Mouse (Mus musculus) lung, postnatal 0 days (tissue): ENCODE measurements around the gene 2410004B18Rik. TPM values are rescaled to one million over a fixed set of nuclear protein-coding genes. Genes with fewer than 3 reads are reported as not detected.

Experiments used
- ATAC-seq: fragments of 200-750 bp; cut with Nextera tagmentation; 2 replicates; pipeline ENCODE4 v1.8.0; 2017; ENCODE audit warnings: moderate library complexity
- DNase-seq: peaks from one replicate; pipeline ENCODE4 v3.0.0-alpha.2; 2016; ENCODE audit warnings: low spot score
- H3K27ac ChIP-seq: fragments of 300-500 bp; sonication (generic); 2 replicates; pipeline ENCODE4 v1.5.1; 2014; ENCODE audit warnings: antibody characterized with exemption, mild to moderate bottlenecking, low read length, mixed read lengths
- H3K27me3 ChIP-seq: fragments of 300-500 bp; sonication (generic); replicated peaks from 2 replicates; pipeline ENCODE4 v1.6.1; 2014; ENCODE audit warnings: low read length, mixed read lengths; ENCODE audit not compliant: insufficient read depth
- H3K36me3 ChIP-seq: fragments of 300-500 bp; sonication (generic); 2 replicates; pipeline ENCODE4 v1.6.1; 2014; ENCODE audit warnings: low read length, mixed read lengths; ENCODE audit not compliant: insufficient read depth
- H3K4me1 ChIP-seq: fragments of 300-500 bp; sonication (generic); 2 replicates; pipeline ENCODE4 v1.6.1; 2014; ENCODE audit warnings: antibody characterized with exemption, low read depth, low read length, mixed read lengths; ENCODE audit not compliant: insufficient read depth
- H3K4me2 ChIP-seq: fragments of 300-500 bp; sonication (generic); replicated peaks from 2 replicates; pipeline ENCODE4 v1.6.1; 2014; ENCODE audit warnings: low read depth, mild to moderate bottlenecking, low read length, moderate library complexity, mixed read lengths
- H3K4me3 ChIP-seq: fragments of 300-500 bp; sonication (generic); 2 replicates; pipeline ENCODE4 v1.5.1; 2014; ENCODE audit warnings: low read depth, low read length
- H3K9ac ChIP-seq: fragments of 300-500 bp; sonication (generic); replicated peaks from 2 replicates; pipeline ENCODE4 v1.6.1; 2014; ENCODE audit warnings: low read depth, mild to moderate bottlenecking
- H3K9me3 ChIP-seq: fragments of 300-500 bp; sonication (generic); 2 replicates; pipeline ENCODE4 v1.6.1; 2016; ENCODE audit warnings: low read length, mixed read lengths
- CTCF ChIP-seq: IDR thresholded peaks from 2 replicates; pipeline ENCODE4 v1.5.1; 2016; ENCODE audit warnings: antibody characterized with exemption, mild to moderate bottlenecking
- EP300 ChIP-seq: IDR thresholded peaks from 2 replicates; pipeline ENCODE4 v1.6.1; 2016; ENCODE audit warnings: antibody characterized with exemption, mild to moderate bottlenecking, control low read depth
- WGBS: fragments of 180-500 bp; shearing (Covaris S2); extraction: QIAGEN DNeasy Blood & Tissue Kit; methylation state at CpG from one replicate; pipeline ENCODE4 v1.1.7; 2014; 5-methylcytosine and 5-hydroxymethylcytosine counted together
- polyA plus RNA-seq: library from polyadenylated mRNA; unstranded; fragments of >200 nt; fragmentation: Nextera tagmentation; extraction: Ambion mirVana; gene quantifications from 2 replicates; pipeline ENCODE4 v1.2.1, GENCODE M21; 2015

2410004B18Rik gene
- polyA plus RNA-seq, result 40.2 and 47.6 TPM in 2 replicates

- Histone ChIP-seq H3K9ac (peak within 1 kb of the TSS; percentile 90), H3K36me3 (peaks cover 5% of the 10 kb centered on the region; the same call in 1 of the 2 replicates), H3K9me3 (no peaks in the 10 kb centered on the region), H3K27ac (peak within 1 kb of the TSS; percentile 79), H3K4me2 (peak within 1 kb of the TSS; percentile 97), H3K4me1 (peaks cover 11% of the 10 kb centered on the region; the same call in 1 of the 2 replicates), H3K27me3 (no peaks in the 10 kb centered on the region), H3K4me3 (peak within 1 kb of the TSS; percentile 96)
- TF ChIP-seq CTCF, result peak; percentile 95
- TF ChIP-seq EP300, result 0 out of 2 replicates have a peak, but pooled peaks have one; percentile 26
- peak; percentile 96 for DNase-seq
- peak; percentile 97 for ATAC-seq
- under 1% methylated on average over 63 of the region's 70 CpGs for whole genome bisulfite sequencing
Observed at GRCm38 (mm10) chr3:145937505-145938404, at the start of gene 2410004B18Rik. Gene 2410004B18Rik (plus strand): TSS chr3:145938014.

- WGBS, result 78% methylated on average over 18 of the region's 18 CpGs
Observed at GRCm38 (mm10) chr3:145890346-145891132, 47.3 kb upstream of the 2410004B18Rik start.

GRCm38 (mm10) chr3:145892451-145892850, 45.4 kb upstream of the 2410004B18Rik start:
- ATAC-seq, result peak; percentile 65
- peak; percentile 42 for TF ChIP-seq EP300
- TF ChIP-seq CTCF, result no peak
- 42% methylated on average over 3 of the region's 3 CpGs for WGBS
- H3K9ac ChIP-seq, result no peak overlapping the region
- DNase-seq, result peak; percentile 37
- H3K4me2 ChIP-seq, result no peak overlapping the region
- H3K9me3 ChIP-seq, result no peaks in the 10 kb centered on the region
- no peak overlapping the region for H3K4me3 ChIP-seq
- H3K4me1 ChIP-seq, result no peaks in the 10 kb centered on the region
- no peaks in the 10 kb centered on the region for H3K27me3 ChIP-seq
- no peak overlapping the region for H3K27ac ChIP-seq
- H3K36me3 ChIP-seq, result no peaks in the 10 kb centered on the region

More at GRCm38 (mm10) chr3:145890346-145891132, 47.3 kb upstream of the 2410004B18Rik start:
- no peak for ATAC-seq
- Histone ChIP-seq H3K9me3 (no peaks in the 10 kb centered on the region), H3K36me3 (no peaks in the 10 kb centered on the region), H3K4me2 (no peak overlapping the region), H3K4me1 (peaks cover 6% of the 10 kb centered on the region; the same call in 1 of the 2 replicates), H3K27ac (no peak overlapping the region), H3K4me3 (no peak overlapping the region), H3K9ac (no peak overlapping the region), H3K27me3 (no peaks in the 10 kb centered on the region)
- TF ChIP-seq EP300, result no peak
- no peak for DNase-seq

- ATAC-seq (no peak), DNase-seq (no peak)
- Histone ChIP-seq H3K9ac (no peak overlapping the region), H3K36me3 (no peaks in the 10 kb centered on the region), H3K4me2 (no peak overlapping the region), H3K27ac (no peak overlapping the region), H3K9me3 (no peaks in the 10 kb centered on the region), H3K4me1 (no peaks in the 10 kb centered on the region), H3K27me3 (no peaks in the 10 kb centered on the region), H3K4me3 (no peak overlapping the region)
- TF ChIP-seq EP300 (no peak), CTCF (no peak)
- 66% methylated on average over 12 of the region's 12 CpGs for WGBS
Observed at GRCm38 (mm10) chr3:145894131-145894530, 43.7 kb upstream of the 2410004B18Rik start.

- Histone ChIP-seq H3K9me3 (no peaks in the 10 kb centered on the region), H3K4me1 (no peaks in the 10 kb centered on the region), H3K9ac (no peak overlapping the region), H3K36me3 (no peaks in the 10 kb centered on the region), H3K4me2 (no peak overlapping the region), H3K4me3 (no peak overlapping the region), H3K27me3 (no peaks in the 10 kb centered on the region), H3K27ac (no peak overlapping the region)
- no peak for ATAC-seq
- no peak for TF ChIP-seq EP300
- no peak for TF ChIP-seq CTCF
- DNase-seq, result no peak
- 57% methylated on average over 11 of the region's 11 CpGs for WGBS
Observed at GRCm38 (mm10) chr3:145897749-145898148, 40.1 kb upstream of the 2410004B18Rik start.

- Histone ChIP-seq H3K27ac (no peak overlapping the region), H3K27me3 (no peaks in the 10 kb centered on the region), H3K9me3 (no peaks in the 10 kb centered on the region), H3K9ac (no peak overlapping the region), H3K36me3 (no peaks in the 10 kb centered on the region), H3K4me1 (no peaks in the 10 kb centered on the region), H3K4me3 (no peak overlapping the region), H3K4me2 (no peak overlapping the region)
- ATAC-seq (no peak), DNase-seq (no peak)
- 79% methylated on average over 8 of the region's 8 CpGs for WGBS
- TF ChIP-seq CTCF, result no peak
- TF ChIP-seq EP300, result no peak
Observed at GRCm38 (mm10) chr3:145899832-145900231, 38.0 kb upstream of the 2410004B18Rik start.
